Mouse (Mus musculus) embryo, embryonic 11.5 days (tissue): ENCODE results near the gene Mmp19.

ENCODE experiments used
- DNase-seq: peaks from one replicate; pipeline ENCODE4 v3.0.0-alpha.2; 2012; ENCODE audit warnings: low read depth, low spot score

The Mmp19 gene

DNA sequence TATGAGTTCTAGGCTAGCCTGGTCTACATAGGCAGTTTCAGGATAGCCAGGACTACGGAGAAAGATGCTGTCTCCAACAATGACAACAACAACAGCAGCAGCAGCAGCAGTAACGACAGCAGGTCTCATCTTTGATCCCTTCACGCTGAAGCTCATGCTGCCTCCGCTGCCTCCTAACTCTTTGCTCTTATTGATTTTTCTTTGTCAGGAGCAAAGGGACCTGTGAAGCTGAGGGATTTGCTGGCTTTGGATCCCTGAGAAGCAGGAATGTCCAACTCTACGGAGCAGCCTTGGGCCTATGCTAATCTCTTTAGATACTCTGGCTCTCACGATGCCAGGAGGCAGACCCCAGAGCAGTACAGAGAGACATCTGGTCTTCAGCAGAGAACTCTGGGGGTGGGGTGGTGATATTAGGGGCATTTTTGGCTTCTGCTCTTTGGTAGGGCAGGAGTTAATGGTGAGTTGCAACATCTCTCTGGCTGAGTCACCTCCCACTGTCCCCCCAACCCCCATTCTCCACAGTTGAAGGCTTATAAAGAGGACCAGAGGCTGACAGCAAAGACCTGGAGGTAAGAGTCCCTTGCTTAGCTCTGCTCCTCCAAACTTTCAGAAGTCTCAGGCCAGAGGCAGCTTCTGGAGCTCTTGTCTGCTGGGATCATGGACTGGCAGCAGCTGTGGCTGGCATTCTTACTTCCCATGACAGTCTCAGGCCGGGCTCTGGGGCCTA, at the start of gene Mmp19:
TSS of gene Mmp19 (plus strand) at position 513 of the 727 bp plus-strand sequence.
- no peak for DNase-seq

DNA sequence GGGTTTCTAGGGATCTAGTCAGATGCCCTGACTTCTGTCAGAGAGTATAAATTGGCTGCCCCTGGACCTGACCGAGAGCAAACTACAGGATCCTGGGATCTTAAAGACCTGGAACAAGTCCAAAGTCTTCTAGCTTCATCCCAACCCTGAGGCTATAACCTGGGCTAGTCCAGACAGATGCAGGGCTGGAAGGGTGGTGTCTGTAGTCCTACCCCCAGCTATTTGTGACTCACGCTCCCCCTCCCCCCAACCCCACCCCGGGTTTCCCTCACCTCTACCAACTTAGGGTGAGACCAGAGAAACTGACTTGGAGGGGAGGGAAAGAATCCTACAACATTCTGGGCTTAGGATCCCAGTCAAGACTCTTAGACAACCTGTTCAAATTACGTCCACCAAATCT, 48.1 kb upstream of the Mmp19 start:
- DNase-seq, result no peak

DNA sequence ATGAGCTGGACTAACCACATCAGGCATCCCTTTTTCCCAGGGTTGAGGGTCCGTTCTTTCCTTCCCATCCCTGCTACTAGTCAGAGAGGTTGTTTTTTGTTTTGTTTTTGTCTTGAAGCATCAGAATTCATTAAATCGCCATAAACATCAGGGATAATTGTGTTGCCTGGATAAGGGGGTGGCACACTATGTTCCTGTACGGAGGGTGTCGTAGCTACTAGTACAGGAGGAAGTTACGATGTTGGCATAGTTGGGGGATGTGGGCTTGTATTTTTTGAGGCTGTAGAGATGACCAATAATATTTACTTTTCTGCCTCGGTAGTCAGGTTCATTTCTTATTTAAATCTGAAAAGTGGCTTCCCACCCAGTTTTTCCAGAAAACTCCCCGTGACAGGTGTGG, 47.5 kb upstream of the Mmp19 start:
- DNase-seq, result no peak

DNA sequence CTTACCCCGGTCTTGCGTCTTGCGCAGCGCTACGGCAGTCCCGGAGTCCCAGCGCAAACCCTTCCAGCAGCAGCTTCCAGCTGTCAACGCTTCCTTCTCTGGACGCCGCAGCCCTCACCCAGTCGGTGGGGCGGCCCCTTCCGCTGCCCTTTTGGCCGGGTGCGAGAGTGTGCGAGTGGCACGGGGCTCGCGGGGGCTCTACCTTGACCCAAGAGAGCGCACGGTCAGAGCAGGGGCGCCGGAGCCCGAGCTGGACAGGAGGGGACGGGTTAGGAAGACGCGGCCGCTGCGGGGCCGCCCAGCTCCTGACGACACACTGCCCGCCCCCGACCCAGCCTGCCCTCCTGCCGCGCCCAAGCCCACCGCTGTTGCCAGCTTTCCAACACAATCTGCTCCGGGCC, 46.9 kb upstream of the Mmp19 start:
- no peak for DNase-seq

DNA sequence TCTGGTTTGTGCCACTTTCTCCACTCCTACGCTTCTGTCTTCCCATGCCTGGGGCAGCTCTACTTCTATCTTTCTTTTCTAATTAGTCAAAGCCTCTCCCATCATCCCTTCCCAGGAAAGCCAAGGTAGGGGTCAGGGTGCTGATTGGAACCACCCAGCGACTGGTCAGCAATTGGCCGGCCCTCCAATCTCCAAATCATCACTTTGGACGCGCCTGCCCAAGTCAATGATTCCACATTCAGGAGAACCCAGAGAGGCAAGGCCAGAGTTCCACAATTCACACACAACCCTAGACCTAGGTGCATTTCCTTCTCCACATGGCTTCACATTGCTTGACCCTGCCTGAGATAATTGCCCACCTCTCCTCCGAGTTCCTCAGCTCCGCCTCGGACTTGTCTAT, 46.5 kb upstream of the Mmp19 start:
- DNase-seq, result no peak

DNA sequence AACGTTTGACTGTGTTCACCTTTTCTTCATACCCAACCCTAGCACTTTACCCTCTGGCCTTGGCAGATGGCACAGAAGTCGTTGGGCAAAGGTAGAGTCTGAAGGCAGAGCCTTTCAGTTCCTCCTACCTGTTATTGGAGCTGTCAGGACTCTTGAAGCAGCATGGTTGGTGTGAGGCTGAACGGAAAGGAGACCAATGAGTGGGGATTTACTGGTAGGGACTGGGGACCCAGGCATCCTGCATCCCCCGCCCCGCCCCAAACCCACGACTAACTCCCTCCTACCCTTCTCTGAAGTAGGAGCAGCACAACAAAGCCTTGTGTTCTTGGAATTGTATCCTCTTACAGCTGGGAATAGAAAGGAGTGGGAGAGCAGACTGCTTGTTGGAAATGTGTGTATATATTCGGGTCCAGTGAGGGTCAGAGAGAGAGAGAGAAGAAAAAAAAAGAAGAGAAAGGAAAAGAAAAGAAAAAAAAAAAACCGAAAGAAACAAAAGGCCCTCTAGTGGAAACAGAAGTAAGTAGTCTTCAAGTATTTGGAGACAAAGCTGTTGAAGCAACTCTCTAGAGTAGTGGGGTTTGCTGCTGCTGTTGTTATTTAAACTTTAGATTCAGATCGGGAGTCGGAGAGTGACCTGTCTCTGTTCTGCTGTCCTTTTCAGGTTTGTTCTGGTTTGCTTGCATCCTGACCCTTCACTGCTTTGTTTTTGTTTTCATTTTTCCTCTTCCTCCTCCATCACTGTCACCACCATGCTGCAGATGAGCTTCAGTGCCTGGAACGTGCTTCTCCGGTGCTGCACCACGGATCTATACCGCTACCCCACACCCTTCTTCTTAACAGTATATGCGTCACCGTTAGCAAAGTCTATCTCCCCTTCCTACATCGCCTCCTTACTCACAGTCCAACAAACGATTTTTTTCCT, 45.8 kb upstream of the Mmp19 start, which contains the start of gene Dgka:
TSS of gene Dgka (minus strand) at position 176 of the 922 bp plus-strand sequence.
- no peak for DNase-seq

DNA sequence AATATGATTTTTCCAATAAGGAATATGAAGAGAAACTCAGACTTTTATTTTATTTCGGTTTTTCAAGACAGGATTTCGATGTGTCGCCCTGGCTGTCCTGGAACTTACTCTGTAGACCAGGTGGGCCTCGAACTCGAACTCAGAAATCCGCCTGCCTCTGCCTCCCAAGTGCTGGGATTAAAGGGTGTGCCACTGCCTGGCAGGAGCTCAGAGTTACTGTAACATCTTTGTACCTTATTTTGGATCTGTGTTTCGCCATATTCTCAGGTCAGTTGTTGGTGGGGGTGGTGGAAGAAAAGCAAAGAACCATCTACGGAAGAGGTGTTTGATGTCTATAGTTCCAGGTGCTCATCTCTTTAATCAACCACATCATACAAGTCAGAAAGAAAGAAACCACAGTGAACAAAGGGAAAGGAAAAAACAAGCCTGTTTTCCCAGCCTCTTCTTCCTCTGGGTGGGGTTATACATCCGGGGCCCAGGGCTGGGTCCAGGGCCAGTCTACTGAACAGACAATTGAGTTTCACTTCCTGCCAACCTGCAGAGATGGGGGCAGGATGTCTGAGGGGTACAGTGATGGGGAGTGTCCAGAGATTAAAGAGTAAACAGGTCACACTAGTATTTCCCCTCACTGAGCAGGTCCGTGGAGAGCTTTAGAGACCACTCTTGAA, 44.6 kb upstream of the Mmp19 start:
- no peak for DNase-seq

DNA sequence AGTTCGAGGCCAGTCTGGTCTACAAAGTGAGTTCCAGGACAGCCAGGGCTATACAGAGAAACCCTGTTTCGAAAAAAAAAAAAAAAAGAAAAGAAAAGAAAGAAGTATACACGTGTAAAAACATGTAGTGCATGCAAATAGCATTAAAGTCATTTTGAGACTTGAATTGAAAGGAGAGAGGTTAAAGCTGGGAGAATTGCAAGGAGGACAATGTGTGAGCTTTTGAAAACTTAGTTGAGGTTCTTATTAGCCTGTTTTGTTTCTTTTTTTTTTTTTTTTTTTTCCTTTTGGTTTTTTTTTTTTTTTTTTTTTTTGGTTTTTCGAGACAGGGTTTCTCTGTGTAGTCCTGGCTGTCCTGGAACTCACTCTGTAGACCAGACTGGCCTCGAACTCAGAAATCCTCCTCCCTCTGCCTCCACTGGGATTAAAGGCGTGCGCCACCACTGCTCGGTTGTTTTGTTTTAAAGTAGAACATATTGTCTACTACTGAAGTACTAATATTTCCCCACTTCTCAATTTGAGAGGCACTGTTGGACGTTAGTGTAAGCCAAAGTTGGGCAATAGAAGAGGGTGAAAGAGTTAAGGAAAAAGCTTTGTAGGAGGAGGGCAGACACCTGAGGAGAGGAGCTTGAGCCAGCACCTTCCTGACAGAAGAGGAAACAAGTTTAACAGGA, 43.6 kb upstream of the Mmp19 start:
- DNase-seq, result no peak

DNA sequence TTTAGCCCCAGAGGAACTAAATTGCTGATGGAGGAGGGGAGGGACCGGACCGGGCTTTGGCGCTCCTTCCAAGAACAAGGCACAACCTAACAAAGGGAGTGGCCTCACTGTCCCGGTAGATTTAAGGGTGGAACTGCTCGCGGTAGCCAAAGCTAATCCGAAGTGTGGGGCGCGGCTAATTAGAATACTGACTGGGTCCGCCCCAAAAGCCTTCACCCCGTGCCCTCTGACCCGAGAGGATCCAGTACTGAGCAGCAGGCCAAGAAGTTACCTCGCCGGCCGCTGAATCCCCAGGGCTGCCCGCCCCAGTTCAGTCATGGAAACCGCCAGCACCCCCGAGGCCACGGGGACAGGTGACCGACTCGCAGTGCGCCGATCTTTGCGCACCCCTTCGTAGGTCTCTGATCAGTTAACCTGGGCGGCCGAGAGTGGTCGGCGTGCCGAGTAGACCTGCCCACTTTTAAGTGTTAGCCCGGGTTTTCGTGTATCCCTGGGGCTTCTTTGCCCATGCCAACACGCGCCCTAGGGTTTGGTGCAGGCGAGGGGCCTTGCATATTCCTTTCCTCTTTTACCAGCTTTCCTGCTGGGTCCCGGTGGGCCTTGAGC, 43.0 kb upstream of the Mmp19 start, which contains the start of gene Pym1:
TSS of gene Pym1 (plus strand) at position 244 of the 606 bp plus-strand sequence.
- DNase-seq, result peak; percentile 53

DNA sequence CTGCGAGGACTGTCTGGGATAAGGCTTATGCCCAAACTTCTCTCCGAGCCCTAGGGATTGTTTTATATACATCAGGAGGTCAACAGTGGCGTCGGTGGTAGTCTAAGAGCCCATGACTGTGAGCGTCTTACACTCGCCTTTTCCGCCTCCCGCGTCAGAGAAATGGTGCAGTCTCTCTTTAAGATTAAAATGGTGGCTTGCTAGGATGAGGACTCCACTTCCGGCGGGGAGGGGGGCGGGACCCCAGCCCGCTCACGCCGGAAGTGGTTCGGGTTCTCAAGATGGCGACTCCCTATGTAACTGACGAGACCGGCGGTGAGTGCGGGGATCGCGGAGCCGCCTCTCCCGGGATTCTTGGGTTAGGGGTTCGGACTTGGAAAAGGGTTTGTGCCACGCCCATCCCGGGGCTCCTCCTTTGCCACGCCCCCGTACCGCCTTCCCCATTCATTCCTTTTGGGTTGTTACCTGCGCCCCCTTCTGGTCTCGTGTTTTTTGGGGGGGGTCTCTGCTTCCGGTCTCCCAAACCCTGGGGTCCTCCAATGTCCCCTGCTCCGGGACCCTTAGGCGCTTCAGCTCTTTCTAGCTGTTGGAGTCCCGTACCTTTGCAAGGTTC, 42.4 kb upstream of the Mmp19 start:
- DNase-seq, result peak; percentile 86

DNA sequence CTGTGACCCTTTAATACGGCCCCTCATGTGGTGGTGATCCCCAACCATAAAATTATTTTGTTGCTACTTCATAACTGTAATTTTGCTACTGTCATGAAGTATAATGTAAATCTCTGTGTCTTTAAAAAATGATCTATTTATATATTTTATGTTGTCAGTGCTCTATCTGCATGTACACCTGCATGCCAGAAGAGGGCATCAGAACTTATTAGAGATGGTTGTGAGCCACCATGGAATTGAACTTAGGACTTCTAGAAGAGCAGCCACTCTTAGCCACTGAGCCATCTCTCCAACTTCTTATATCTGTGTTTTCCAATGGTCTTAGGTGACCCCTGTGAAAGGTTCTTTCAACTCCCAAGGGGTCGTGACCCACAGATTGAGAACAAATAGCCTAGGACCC, 17.8 kb upstream of the Mmp19 start:
- no peak for DNase-seq

DNA sequence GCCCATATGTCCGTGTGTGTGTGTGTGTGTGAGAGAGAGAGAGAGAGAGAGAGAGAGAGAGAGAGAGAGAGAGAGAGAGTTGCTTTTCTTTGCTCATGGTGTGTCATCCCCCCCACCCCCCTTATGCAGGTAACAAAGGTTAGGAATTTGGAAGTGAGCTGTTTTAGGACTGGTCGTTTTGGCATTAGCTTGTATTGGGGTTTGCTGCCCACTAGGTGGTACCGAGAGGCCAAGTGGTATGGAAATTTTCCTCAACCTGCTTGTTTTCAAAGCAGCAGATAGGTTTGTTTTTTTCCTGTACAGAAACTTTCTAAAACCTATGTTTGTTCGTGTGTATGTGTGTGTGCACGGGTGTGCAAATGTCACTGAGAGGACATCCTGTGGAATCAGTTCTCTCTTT, 17.0 kb upstream of the Mmp19 start:
- DNase-seq, result no peak

DNA sequence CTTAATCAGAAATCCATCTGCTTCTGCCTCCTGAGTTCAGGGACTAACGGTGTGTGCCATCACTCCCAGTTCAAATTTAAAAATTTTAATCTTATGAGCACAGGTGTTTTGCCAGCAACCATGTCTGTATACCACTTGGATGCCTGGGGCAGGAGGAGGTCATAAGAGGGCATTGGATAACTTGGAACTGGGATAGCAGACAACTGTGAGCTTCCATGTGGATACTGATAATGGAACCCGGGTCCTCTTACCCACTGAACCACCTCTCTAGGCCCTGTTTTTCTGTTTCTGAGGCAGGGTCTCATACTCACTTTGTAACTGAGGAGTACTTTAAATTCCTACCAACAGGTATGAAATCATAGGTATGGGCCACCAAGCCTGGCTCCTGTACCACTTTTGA, 12.3 kb upstream of the Mmp19 start:
- DNase-seq, result no peak

DNA sequence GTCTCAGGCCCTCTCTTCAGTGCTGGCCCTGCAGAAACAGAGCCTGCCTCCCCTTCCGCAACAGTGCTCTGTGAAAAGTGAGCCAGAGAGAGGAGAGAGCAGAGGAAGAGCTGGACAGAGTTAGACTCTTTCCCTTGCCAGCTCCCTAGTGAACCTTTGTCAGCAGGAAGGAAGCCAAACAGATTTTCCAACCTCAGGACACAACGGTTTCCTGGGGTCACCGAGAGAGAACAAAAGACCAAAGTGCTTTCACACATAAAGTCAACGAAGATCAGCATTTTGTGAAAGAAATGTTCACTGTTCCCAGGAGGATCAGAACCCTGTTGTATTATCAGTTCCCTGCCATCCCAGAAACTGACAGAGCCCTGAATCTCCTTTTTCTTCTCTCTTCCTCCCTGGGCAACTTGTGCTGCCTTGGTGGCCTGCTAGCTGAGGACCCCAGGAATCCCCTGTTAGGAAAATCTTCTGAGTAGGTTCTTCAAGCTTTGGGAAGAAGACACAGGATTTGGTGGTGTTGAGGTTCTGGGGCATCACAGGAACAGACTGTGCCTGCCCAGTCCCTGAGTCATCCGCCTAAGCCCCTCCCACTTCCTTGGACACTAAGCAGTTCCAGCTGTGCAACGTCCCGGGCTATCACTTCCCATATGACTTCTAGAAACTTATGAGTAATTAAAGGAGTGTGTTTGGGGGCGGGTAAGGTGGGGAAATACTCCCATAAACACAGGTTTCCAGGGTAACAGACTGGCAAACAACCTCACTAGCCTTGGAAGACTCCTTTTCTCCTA, 11.5 kb upstream of the Mmp19 start:
- DNase-seq, result peak; percentile 58

DNA sequence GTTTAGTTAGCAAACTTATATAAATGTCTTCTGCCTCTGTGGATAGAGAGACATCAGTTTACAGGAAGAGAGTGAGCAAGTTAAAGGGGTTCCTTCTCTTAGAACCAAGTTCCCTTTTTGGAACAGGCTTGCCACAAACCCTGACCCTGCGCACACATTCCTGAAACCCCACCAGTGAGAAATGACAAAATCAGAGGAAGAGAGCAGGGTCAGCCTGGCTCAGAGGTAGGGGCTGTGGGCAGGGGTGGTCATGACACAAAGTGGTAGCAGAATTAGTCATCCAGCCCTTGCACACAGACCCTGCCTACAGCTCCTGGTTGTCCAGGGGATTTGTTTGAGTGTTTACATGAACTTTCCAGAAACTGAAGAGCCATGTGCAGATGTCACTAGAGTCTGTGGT, 10.5 kb upstream of the Mmp19 start:
- no peak for DNase-seq

DNA sequence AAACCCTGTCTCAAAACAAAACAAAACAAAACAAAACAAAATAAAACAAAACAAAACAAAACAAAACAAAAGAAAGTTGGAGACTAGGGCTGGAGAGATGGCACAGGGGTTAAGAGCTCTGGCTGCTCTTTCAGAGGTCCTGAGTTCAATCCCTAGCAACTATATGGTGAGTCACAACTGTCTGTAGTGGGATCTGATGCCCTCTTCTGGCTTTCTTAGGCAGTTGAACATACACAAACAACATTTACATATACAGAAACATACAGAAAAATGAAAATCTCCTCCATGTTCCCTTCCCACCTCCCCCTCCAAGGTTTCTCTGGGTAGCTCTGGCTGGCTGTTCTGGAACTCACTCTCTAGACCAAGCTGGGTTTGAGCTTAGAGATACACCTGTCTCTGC, 1.3 kb downstream of the Mmp19 start:
- DNase-seq, result no peak

DNA sequence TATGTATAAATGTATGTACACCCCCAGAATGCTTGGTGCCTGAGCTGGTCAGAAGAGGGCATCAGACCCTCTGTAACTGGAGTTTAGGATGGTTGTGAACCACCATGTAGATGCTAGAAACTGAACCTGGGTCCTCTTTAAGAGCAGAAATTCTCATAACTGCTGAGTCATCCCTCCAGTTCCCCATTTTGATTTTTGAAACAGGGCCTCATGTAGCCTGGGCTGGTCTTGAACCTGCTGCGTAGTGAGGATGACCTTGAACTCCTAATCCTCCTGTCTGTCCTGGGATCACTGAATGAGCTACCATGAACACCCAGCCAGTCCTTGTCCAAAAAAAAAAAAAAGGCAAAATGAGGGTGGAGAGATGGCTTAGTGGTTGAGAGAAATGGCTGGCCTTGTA, 2.5 kb downstream of the Mmp19 start:
- no peak for DNase-seq

DNA sequence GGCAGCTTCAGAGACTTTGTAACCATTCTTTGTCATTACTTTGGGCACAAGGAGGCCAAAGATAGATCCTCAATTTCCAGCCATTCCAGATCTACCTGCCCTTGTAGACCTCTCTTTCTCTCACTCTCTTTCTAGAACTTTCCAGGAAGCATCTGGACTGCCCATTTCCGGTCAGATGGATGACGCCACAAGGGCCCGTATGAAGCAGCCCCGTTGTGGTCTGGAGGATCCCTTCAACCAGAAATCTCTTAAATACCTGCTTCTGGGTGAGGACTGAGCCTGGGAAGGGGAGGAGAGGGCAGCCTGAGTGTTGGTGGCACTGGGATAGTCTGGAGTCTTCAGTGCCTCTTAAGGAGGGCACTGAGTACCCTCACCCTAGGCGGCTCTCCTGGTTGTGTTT, 3.7 kb downstream of the Mmp19 start:
- no peak for DNase-seq

DNA sequence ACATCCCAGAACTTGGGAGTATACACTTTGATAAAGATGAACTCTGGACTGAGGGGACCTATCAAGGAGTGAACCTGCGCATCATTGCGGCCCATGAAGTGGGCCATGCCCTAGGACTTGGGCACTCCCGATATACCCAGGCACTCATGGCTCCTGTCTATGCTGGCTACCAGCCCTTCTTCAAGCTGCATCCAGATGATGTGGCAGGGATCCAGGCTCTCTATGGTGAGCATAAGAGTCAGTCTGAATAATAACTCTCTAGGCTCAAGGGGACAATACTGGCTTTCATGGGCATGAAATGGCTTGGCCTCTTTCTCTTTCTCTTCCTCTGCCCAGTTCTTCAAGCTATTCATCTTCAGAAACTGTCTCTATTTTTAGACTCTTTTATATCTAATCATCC, 4.9 kb downstream of the Mmp19 start:
- DNase-seq, result no peak

DNA sequence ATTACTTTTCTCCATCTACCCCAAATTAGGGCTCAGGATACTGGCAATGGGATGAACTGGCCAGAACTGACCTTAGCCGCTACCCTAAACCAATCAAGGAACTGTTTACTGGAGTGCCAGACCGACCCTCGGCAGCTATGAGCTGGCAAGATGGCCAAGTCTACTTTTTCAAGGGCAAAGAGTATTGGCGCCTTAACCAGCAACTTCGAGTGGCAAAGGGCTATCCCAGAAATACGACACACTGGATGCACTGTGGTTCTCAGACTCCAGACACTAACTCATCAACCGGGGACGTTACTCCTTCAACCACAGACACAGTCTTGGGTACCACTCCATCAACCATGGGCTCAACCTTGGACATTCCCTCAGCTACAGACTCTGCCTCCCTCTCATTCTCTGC, 8.0 kb downstream of the Mmp19 start:
- no peak for DNase-seq
